Mouse (Mus musculus) spleen, adult 2 months (tissue): ENCODE results near the gene Clta. TPM values are rescaled to one million over a fixed set of nuclear protein-coding genes. Genes with fewer than 3 reads are reported as not detected.

ENCODE experiments used
- DNase-seq, 2 experiments: peaks; one replicate each; pipeline versions ENCODE4 v3.0.0 to v3.0.0-alpha.2; 2012 to 2021; ENCODE audit warnings: low spot score in 2 of 2, low read depth in 1 of 2
- H3K27ac ChIP-seq: fragments of 200-500 bp; 2 replicates; pipeline ENCODE4 v1.5.1; 2012; ENCODE audit warnings: low read length, inconsistent platforms; ENCODE audit not compliant: insufficient read depth
- H3K27me3 ChIP-seq: fragments of 200-500 bp; 2 replicates; pipeline ENCODE4 v1.6.1; 2012; ENCODE audit warnings: mild to moderate bottlenecking, moderate library complexity, low read length, inconsistent platforms; ENCODE audit not compliant: control insufficient read depth, insufficient read depth
- H3K36me3 ChIP-seq: fragments of 200-500 bp; 2 replicates; pipeline ENCODE4 v1.6.1; 2012; ENCODE audit warnings: mild to moderate bottlenecking, low read length, inconsistent platforms; ENCODE audit not compliant: control insufficient read depth, insufficient read depth
- H3K4me1 ChIP-seq: fragments of 200-500 bp; 2 replicates; pipeline ENCODE4 v1.6.1; 2011; ENCODE audit warnings: inconsistent platforms; ENCODE audit not compliant: control insufficient read depth, insufficient read depth, insufficient read length
- H3K4me3 ChIP-seq: fragments of 200-500 bp; 2 replicates; pipeline ENCODE4 v1.5.1; 2011; ENCODE audit warnings: mild to moderate bottlenecking, inconsistent platforms; ENCODE audit not compliant: insufficient read depth, insufficient read length; ENCODE audit errors: extremely low read depth
- CTCF ChIP-seq: fragments of 200-500 bp; IDR thresholded peaks from 2 replicates; pipeline ENCODE4 v1.5.1; 2011; ENCODE audit warnings: mild to moderate bottlenecking, inconsistent platforms; ENCODE audit not compliant: insufficient read depth, insufficient read length, insufficient replicate concordance; ENCODE audit errors: extremely low read depth
- POLR2A ChIP-seq: fragments of 200-500 bp; IDR thresholded peaks from 2 replicates; pipeline ENCODE4 v1.6.1; 2011; ENCODE audit warnings: low read depth, low read length, inconsistent platforms
- WGBS: fragments of 180-500 bp; shearing (Covaris S2); methylation state at CpG from one replicate; pipeline ENCODE4 v1.1.7; 2018; 5-methylcytosine and 5-hydroxymethylcytosine counted together
- polyA plus RNA-seq: library from polyadenylated mRNA; depleted of rRNA; stranded (reverse); fragments of >200 nt; gene quantifications from 2 replicates; pipeline ENCODE4 v1.2.3, GENCODE M21; 2012; rRNA removed

Clta gene
- 183 and 235 TPM in 2 replicates for polyA plus RNA-seq

DNA sequence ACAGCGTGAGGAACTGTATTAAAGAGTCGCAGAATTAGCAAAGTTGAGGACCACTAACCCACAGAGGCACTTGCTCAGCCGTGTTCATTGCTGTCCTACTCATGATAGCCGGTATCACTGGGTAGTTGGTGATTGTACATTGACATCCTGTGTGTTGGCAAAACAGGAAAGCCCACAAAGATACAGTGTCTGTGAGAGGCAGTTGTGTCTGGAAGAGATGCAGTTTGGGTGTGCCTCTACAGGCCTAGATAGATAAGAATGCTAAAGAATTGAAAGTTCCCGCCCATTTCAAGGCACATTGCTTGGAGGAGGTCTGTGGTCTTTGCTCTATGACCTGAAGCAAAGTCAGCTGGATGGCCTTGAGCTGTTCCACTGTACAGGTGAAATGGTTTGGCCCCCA, at the start of gene Clta:
Gene Clta (plus strand): TSS at position 327 of the 400 bp plus-strand sequence.
- TF ChIP-seq POLR2A (no peak), CTCF (no peak)
- no peaks in the 10 kb centered on the region for H3K27me3 ChIP-seq
- WGBS = 80% methylated on average over 5 of the region's 5 CpGs
- no peaks in the 10 kb centered on the region for H3K36me3 ChIP-seq
- DNase-seq = no peak
- no peaks in the 10 kb centered on the region for H3K4me1 ChIP-seq
- no peak within 1 kb of the TSS for H3K27ac ChIP-seq
- no peak within 1 kb of the TSS for H3K4me3 ChIP-seq

GRCm38 (mm10) chr4:43957292-43957845, 46.9 kb upstream of the Clta start, which contains the start of gene Glipr2:
Gene Glipr2, plus strand, starts transcription at chr4:43957401.
- peak within 1 kb of the TSS; percentile 82 for H3K4me3 ChIP-seq
- WGBS = under 1% methylated on average over 45 of the region's 45 CpGs
- no peaks in the 10 kb centered on the region for H3K36me3 ChIP-seq
- H3K27me3 ChIP-seq = no peaks in the 10 kb centered on the region
- H3K27ac ChIP-seq = peak within 1 kb of the TSS; percentile 46
- TF ChIP-seq POLR2A (peak; percentile 10; the same call in 1 of the 2 replicates), CTCF (peak; percentile 82)
- peak; percentile 57 to 79 for DNase-seq
- peaks cover 20% of the 10 kb centered on the region for H3K4me1 ChIP-seq

DNA sequence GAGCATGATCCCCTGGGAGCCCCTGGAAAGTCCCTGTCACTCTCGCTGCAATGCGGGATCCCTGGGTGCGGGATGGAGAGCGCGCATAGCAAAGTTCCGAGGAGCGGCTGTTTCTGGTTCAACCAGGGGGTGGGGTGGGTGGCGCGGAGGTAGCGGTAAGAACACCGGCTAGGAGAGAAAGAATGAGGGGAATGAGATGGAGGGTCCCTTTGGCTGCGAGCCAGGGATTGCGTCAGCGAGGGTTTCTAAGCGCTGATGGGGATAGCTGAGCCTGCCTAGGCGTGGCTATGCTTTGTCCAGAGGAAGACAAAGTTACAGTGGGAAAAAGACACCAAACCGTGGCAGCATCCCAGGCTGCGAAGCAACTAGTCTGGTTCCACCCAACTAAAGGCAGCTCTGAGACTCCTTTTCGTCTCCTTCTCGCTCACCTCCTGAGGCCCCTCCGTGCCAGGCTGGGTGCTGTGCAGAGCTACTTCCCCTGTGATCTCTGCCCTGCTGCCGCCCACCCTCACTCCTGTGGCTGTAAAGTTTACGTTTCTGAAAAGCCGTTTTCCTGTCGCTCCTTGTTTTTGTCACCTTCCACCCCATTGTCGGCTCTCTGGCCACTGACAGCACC, 46.3 kb upstream of the Clta start:
- peak overlapping the region; percentile 46 for H3K27ac ChIP-seq
- peak overlapping the region; percentile 82 for H3K4me3 ChIP-seq
- H3K4me1 ChIP-seq = peaks cover 20% of the 10 kb centered on the region
- H3K36me3 ChIP-seq = no peaks in the 10 kb centered on the region
- no peak for DNase-seq
- TF ChIP-seq CTCF = no peak
- no peak; the same call in 1 of the 2 replicates for TF ChIP-seq POLR2A
- no peaks in the 10 kb centered on the region for H3K27me3 ChIP-seq
- 1% methylated on average over 26 of the region's 26 CpGs for WGBS

DNA sequence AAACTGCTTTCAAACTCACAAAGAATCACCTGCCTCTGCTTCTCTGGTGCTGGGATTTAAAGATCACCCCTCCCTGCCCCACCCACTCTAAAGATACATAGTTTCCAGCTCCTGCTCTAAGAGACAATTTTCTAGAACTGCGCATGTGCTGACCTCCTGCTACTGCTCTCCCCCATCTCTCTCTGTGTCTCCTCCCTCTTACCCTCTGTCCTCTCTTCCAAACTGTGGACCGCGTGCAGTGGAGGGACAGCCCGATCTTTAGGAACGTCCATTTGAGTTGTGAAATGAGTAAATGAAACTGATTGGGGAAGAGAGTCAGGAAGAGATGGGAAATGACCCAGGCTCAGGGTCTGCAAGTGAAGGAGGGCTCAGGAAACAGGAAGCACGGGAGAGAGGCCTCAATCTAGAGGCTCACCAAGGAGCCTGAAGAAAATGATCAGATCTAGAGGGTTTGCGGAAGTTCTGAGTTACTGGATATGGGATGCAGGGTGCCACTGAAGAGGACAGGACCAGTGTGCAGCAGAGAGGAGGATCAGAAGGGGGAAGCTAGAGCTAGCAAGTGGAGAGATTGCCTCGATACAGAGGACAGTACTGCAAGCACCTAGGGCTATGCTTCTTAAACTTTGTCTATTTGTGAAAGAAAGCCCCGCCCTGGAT, 44.6 kb upstream of the Clta start:
- Histone ChIP-seq H3K27ac (peak overlapping the region; percentile 71), H3K36me3 (no peaks in the 10 kb centered on the region), H3K4me1 (peaks cover 28% of the 10 kb centered on the region), H3K27me3 (no peaks in the 10 kb centered on the region), H3K4me3 (peak overlapping the region; percentile 24; the same call in 1 of the 2 replicates)
- TF ChIP-seq CTCF (no peak), POLR2A (no peak)
- DNase-seq = no peak
- WGBS = 15% methylated on average over 9 of the region's 9 CpGs

DNA sequence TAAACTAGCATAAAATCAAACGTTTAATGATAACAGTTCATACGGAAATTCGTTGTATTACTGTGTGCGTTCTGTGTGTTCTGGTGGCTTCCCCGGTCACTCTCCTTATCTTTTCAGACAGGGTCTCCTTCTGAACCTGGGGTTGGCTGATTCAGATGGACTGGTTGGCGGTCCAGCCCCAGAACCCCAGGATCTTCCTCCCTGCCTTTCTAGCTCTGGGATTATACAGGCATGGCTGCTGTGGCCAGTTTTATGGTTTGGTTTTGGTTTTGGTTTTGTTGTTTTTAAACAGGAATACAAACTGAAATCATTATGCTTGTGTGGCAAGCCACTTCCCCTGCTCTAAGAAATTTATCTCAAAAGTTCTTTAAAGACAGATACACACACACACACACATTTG, 44.0 kb upstream of the Clta start:
- no peak for TF ChIP-seq POLR2A
- TF ChIP-seq CTCF = no peak
- Histone ChIP-seq H3K27ac (peak overlapping the region; percentile 78), H3K36me3 (no peaks in the 10 kb centered on the region), H3K27me3 (no peaks in the 10 kb centered on the region), H3K4me1 (peaks cover 31% of the 10 kb centered on the region), H3K4me3 (0 out of 2 replicates have a peak overlapping the region, but pooled peaks have one; percentile 24)
- DNase-seq = no peak
- WGBS = 10% methylated on average over 6 of the region's 6 CpGs

DNA sequence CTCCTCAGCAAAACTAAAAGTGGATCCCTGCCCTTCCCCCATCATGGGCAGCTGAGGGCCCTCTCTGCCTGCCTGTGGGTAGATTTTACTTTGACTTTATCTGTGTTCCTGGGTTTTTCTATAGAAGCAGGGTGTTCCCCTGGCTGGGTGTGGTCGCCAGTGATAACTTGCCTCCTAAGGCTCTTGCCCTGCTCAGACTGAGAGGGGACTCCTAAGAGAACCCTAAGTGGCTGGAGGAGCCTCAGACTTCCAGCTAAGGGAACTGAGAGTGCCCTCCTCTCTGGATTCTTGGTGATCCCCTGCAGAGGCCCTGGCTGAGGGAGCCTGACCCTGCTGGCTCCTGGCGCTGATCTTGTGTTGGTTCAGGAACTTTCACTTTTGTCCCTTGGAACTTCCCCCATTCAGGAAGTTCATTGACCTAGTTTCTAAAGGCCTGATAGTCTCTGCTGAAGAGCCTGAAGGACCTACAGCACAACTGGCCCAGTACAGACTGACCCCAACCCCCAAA, 39.9 kb upstream of the Clta start:
- 36% methylated on average over 2 of the region's 2 CpGs for WGBS
- no peak overlapping the region for H3K4me3 ChIP-seq
- H3K4me1 ChIP-seq = peaks cover 47% of the 10 kb centered on the region
- H3K36me3 ChIP-seq = no peaks in the 10 kb centered on the region
- no peak for DNase-seq
- H3K27ac ChIP-seq = peak overlapping the region; percentile 48
- TF ChIP-seq POLR2A (no peak), CTCF (no peak)
- no peaks in the 10 kb centered on the region for H3K27me3 ChIP-seq
